Mouse (Mus musculus) neural tube, embryonic 11.5 days (tissue): Measurements from ENCODE around the gene N4bp3. TPM values are rescaled to one million over a fixed set of nuclear protein-coding genes. Genes with fewer than 3 reads are reported as not detected.

Experiments used
- ATAC-seq: fragments of 200-750 bp; cut with Nextera tagmentation; 2 replicates; pipeline ENCODE4 v1.8.0; 2017; ENCODE audit warnings: moderate number of reproducible peaks, mild to moderate bottlenecking, moderate TSS enrichment, moderate library complexity; ENCODE audit not compliant: insufficient read depth, low FRiP score, low TSS enrichment
- DNase-seq: peaks from one replicate; pipeline ENCODE4 v3.0.0-alpha.2; 2015; ENCODE audit warnings: low spot score
- H3K27ac ChIP-seq: fragments of 300-500 bp; sonication (generic); 2 replicates; pipeline ENCODE4 v1.5.1; 2014; ENCODE audit warnings: low read depth, mild to moderate bottlenecking, low read length
- H3K27me3 ChIP-seq: fragments of 300-500 bp; sonication (generic); 2 replicates; pipeline ENCODE4 v1.6.1; 2014; ENCODE audit warnings: mild to moderate bottlenecking, low read length, mixed read lengths; ENCODE audit not compliant: control insufficient read depth, insufficient read depth
- H3K36me3 ChIP-seq: fragments of 300-500 bp; sonication (generic); 2 replicates; pipeline ENCODE4 v1.6.1; 2014; ENCODE audit warnings: mild to moderate bottlenecking, low read length, moderate library complexity, mixed read lengths; ENCODE audit not compliant: control insufficient read depth, insufficient read depth
- H3K4me1 ChIP-seq: fragments of 300-500 bp; sonication (generic); 2 replicates; pipeline ENCODE4 v1.6.1; 2014; ENCODE audit warnings: low read length, mixed read lengths; ENCODE audit not compliant: control insufficient read depth, insufficient read depth
- H3K4me2 ChIP-seq: fragments of 300-500 bp; sonication (generic); 2 replicates; pipeline ENCODE4 v1.6.1; 2014; ENCODE audit warnings: low read depth, mild to moderate bottlenecking, moderate library complexity
- H3K4me3 ChIP-seq: fragments of 300-500 bp; sonication (generic); 2 replicates; pipeline ENCODE4 v1.5.1; 2014; ENCODE audit warnings: low read depth, low read length
- H3K9ac ChIP-seq: fragments of 300-500 bp; sonication (generic); 2 replicates; pipeline ENCODE4 v1.6.1; 2014; ENCODE audit warnings: mild to moderate bottlenecking, low read length
- H3K9me3 ChIP-seq: fragments of 300-500 bp; sonication (generic); 2 replicates; pipeline ENCODE4 v1.6.1; 2016; ENCODE audit warnings: low read length; ENCODE audit not compliant: control insufficient read depth
- WGBS: fragments of 180-500 bp; shearing (Covaris S2); extraction: QIAGEN DNeasy Blood & Tissue Kit; methylation state at CpG from one replicate; pipeline ENCODE4 v1.1.7; 2014; 5-methylcytosine and 5-hydroxymethylcytosine counted together
- polyA plus RNA-seq: library from polyadenylated mRNA; unstranded; fragments of >200 nt; fragmentation: Nextera tagmentation; extraction: Ambion mirVana; gene quantifications from 2 replicates; pipeline ENCODE4 v1.2.1, GENCODE M21; 2014

Gene N4bp3
- polyA plus RNA-seq, 1 experiment from 2014 or later, result 12.2 TPM

GRCm38 (mm10) chr11:51629651-51630314 is 20.9 kb downstream of the N4bp3 start:
- DNase-seq (no peak), ATAC-seq (no peak)
- Histone ChIP-seq H3K27ac (no peak overlapping the region), H3K4me1 (no peaks in the 10 kb centered on the region), H3K9me3 (no peaks in the 10 kb centered on the region), H3K36me3 (peaks cover 11% of the 10 kb centered on the region; the same call in 1 of the 2 replicates), H3K4me3 (no peak overlapping the region), H3K27me3 (no peaks in the 10 kb centered on the region), H3K9ac (no peak overlapping the region), H3K4me2 (no peak overlapping the region)
- WGBS, result 84% methylated on average over 15 of the region's 15 CpGs

DNA sequence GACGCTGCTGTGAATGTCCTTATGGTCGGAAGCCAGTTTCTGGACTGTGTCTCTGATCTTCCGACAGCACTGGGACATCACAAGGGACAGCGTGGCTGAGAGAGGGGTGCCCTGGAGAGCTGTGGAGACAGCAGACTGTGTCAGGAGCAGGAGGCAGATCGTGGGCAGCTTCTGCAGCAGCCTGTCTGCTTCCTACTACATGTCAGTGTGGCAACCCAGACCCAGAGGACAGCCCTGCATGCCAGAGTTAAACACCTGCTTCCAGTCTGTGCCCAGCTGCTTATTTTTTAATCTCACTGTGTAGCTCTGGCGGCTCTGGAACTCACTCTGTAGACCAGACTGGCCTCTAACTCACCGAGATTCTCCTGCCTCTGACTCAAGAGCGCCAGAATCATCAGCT is 22.7 kb downstream of the N4bp3 start:
- Histone ChIP-seq H3K36me3 (peaks cover 23% of the 10 kb centered on the region), H3K27me3 (no peaks in the 10 kb centered on the region), H3K27ac (no peak overlapping the region), H3K4me2 (no peak overlapping the region), H3K4me1 (no peaks in the 10 kb centered on the region), H3K4me3 (no peak overlapping the region), H3K9me3 (no peaks in the 10 kb centered on the region), H3K9ac (no peak overlapping the region)
- no peak for DNase-seq
- no peak for ATAC-seq
- WGBS, result 90% methylated on average over 8 of the region's 8 CpGs

- 94% methylated on average over 9 of the region's 9 CpGs for WGBS
- H3K27me3 ChIP-seq, result no peaks in the 10 kb centered on the region
- no peak overlapping the region for H3K4me2 ChIP-seq
- no peak overlapping the region for H3K9ac ChIP-seq
- H3K4me3 ChIP-seq, result no peak overlapping the region
- DNase-seq (no peak), ATAC-seq (no peak)
- H3K36me3 ChIP-seq, result peaks cover 23% of the 10 kb centered on the region
- H3K4me1 ChIP-seq, result no peaks in the 10 kb centered on the region
- no peak overlapping the region for H3K27ac ChIP-seq
- H3K9me3 ChIP-seq, result no peaks in the 10 kb centered on the region
These were observed 23.2 kb downstream of the N4bp3 start for GRCm38 (mm10) chr11:51627425-51627824.

DNA sequence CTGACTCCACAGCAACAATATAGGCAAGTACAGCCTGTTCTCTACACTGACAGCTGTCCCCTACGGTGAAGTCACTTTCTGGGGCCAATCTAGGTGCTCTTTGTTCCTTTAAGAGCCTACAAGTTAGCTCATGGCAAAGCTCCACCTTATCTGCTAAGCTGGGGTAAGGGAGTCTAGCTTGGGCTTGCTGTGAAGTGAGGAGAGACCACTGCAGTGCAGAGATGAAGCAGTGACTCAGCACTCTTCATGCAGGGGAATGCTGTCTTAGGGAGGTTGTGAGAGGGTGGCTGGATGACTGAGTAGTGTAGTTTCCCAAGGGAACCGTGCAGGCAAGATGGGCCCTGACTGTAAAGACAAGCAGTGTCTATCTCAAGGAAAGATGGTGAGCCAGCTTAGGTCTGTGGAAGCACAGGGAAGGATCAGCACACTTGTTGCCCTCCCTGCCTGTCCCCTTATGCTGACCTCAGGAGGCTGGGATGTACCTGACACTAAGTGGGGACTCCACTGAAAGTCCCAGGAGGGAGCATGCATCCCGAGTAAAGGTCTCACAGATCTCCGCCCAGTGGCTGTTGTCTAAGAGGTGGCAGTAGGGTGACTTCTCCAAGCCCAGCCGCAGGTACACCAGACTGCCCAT is 25.3 kb downstream of the N4bp3 start:
- H3K4me2 ChIP-seq, result no peak overlapping the region
- no peak overlapping the region for H3K4me3 ChIP-seq
- H3K27me3 ChIP-seq, result no peaks in the 10 kb centered on the region
- H3K9me3 ChIP-seq, result no peaks in the 10 kb centered on the region
- no peak overlapping the region for H3K27ac ChIP-seq
- ATAC-seq (no peak), DNase-seq (no peak)
- WGBS, result 82% methylated on average over 5 of the region's 5 CpGs
- peaks cover 7% of the 10 kb centered on the region for H3K4me1 ChIP-seq
- no peak overlapping the region for H3K9ac ChIP-seq
- H3K36me3 ChIP-seq, result peaks cover 23% of the 10 kb centered on the region

- Histone ChIP-seq H3K4me3 (no peak overlapping the region), H3K27ac (no peak overlapping the region), H3K4me2 (no peak overlapping the region), H3K36me3 (peaks cover 23% of the 10 kb centered on the region), H3K27me3 (no peaks in the 10 kb centered on the region), H3K4me1 (peaks cover 11% of the 10 kb centered on the region), H3K9ac (no peak overlapping the region), H3K9me3 (no peaks in the 10 kb centered on the region)
- WGBS, result 92% methylated on average over 7 of the region's 7 CpGs
- DNase-seq (no peak), ATAC-seq (no peak)
These were observed 27.6 kb downstream of the N4bp3 start for GRCm38 (mm10) chr11:51622971-51623491.

- no peak overlapping the region for H3K4me2 ChIP-seq
- DNase-seq, result no peak
- H3K36me3 ChIP-seq, result peaks cover 18% of the 10 kb centered on the region
- H3K27ac ChIP-seq, result no peak overlapping the region
- ATAC-seq, result no peak
- no peak overlapping the region for H3K9ac ChIP-seq
- 86% methylated on average over 2 of the region's 2 CpGs for WGBS
- no peaks in the 10 kb centered on the region for H3K9me3 ChIP-seq
- peaks cover 11% of the 10 kb centered on the region for H3K4me1 ChIP-seq
- no peaks in the 10 kb centered on the region for H3K27me3 ChIP-seq
- H3K4me3 ChIP-seq, result no peak overlapping the region
These were observed 28.9 kb downstream of the N4bp3 start for GRCm38 (mm10) chr11:51621776-51622175.

DNA sequence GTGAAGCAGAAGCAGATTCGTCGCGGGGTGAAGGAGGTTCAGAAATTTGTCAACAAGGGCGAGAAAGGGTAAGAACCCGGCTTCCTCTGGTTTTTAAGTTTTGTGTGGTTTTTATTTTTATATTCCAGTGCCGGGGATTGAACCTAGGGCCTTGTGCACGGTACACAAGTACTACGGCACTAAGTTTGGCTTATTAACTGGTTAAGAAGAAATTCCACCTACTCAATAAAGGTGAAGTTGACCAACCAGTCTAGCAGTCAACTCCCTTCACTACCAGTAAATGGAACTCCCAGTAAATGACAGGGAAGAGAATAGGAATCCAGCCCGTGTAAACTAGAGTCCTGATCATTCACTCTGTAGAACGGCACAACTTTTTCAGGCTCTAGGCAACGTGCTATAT is 30.6 kb downstream of the N4bp3 start:
- ATAC-seq, result no peak
- Histone ChIP-seq H3K36me3 (peaks cover 14% of the 10 kb centered on the region), H3K9me3 (no peaks in the 10 kb centered on the region), H3K9ac (peak overlapping the region; percentile 89), H3K27ac (no peak overlapping the region), H3K4me3 (peak overlapping the region; percentile 88), H3K4me1 (peaks cover 11% of the 10 kb centered on the region), H3K27me3 (no peaks in the 10 kb centered on the region), H3K4me2 (peak overlapping the region; percentile 85)
- DNase-seq, result no peak
- WGBS, result 3% methylated on average over 11 of the region's 11 CpGs

DNA sequence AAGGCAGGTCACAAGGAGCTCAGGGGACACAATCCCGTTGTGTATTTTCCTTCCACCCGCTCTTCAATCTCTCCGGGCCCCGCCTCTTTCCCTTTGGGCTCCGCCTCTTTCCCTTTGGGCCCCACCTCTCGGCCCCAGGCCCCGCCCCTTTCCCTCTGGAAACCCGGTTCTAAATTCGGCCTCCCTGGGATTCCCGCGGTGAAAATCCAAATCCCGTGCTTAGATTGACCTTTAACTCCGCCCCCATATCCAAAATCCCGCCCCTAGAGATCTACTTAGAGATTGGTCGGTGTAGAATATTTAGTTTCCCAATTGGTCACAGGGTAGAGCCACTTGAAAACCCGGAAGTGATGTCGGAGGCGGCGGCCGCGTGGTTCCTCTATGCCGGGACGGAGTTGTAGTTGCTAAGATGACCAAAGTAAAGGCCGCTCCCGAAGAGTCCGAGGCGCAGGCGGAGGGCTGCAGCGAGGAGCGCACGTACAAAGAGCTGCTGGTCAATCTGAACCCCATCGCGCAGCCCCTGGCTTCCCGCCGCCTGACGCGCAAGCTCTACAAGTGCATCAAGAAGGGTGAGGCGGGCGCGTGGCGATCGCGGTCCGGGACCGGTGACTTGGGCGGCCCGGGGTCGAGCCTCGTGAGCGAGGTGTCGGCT is 31.1 kb downstream of the N4bp3 start, which contains the start of gene Nhp2:
TSS of gene Nhp2 (plus strand) at position 327 of the 652 bp plus-strand sequence.
- DNase-seq (peak; percentile 96), ATAC-seq (peak; percentile 94)
- peaks cover 12% of the 10 kb centered on the region for H3K36me3 ChIP-seq
- H3K27ac ChIP-seq, result 0 out of 2 replicates have a peak within 1 kb of the TSS, but pooled peaks have one; percentile 54
- under 1% methylated on average over 51 of the region's 51 CpGs for WGBS
- H3K4me1 ChIP-seq, result peaks cover 11% of the 10 kb centered on the region
- peak within 1 kb of the TSS; percentile 85 for H3K4me2 ChIP-seq
- no peaks in the 10 kb centered on the region for H3K27me3 ChIP-seq
- peak within 1 kb of the TSS; percentile 89 for H3K9ac ChIP-seq
- H3K4me3 ChIP-seq, result peak within 1 kb of the TSS; percentile 88
- H3K9me3 ChIP-seq, result no peaks in the 10 kb centered on the region
